In the genomic region with DNA sequence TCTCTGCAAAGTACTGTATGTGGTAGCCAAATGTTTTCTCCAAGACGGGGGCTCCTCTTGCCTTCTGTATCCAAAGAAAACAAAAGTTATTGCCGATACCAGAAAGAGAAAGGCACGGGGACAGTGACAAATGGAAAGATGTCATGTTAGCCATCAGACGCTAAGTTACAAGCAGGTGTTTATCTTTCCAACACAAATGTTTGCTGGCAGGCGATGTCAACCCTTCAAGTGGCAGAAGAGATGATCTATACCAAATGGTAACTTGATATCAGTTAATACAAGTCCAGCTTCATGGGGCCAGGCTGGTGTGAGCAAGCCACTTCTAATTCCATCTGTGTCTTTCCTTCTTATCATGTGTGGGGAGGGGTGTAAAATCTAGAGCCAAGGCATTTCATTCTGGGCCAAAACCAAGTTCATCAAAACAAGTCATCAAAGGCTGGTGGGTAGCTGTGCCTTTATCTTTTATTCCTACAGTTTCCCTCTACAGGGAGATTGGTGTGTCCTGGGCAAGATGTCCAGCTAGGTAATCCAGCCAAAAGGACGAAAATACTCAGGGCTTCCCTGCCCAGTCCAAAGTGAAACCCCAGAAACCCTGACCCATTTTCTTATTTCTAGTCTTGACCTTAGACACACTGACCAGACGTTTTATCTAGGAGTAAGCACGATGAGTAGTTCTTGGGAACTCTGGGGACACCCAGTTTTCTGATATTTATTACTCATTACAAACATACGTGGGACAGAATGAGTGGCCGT, we compare ENCODE assay signal across 22 mouse cellular contexts. TPM values are rescaled to one million over a fixed set of nuclear protein-coding genes. Genes with fewer than 3 reads are reported as not detected.
DNase-seq lines count a peak whose midpoint lies in the region; ATAC-seq and TF ChIP-seq lines count a peak whose summit lies in the region.
"Had no signal": no experiment of that assay in that cellular context is flagged by ENCODE, and none has a peak within 500 bp of the region (broad histone marks: within the 10 kb centered on the region; RNA-seq: fewer than 3 reads in every experiment).

No protein-coding gene starts in this region.

- TF ChIP-seq EP300 in MEL (IDR thresholded peaks at IDR 0.05; ENCODE audit: low read depth in 1 of 2, low read length in 2 of 2), result peak; percentile 68 to 72
- TF ChIP-seq EP300 in liver, postnatal 0 days (IDR thresholded peaks at IDR 0.05; ENCODE audit: low read depth), result peak; percentile 86

- H3K4me2 ChIP-seq in liver, postnatal 0 days (ENCODE audit: low read depth, low read length), result peak overlapping the region; percentile 23; the same call in 1 of the 2 replicates
- H3K4me2 ChIP-seq: forebrain, embryonic 13.5 days; midbrain, embryonic 15.5 days; neural tube, embryonic 15.5 days; stomach, embryonic 15.5 days had no signal

- H3K79me2 ChIP-seq in MEL (ENCODE audit: control insufficient read depth, insufficient read depth, low read length, poor library complexity), result no peaks in the 10 kb centered on the region

- H3K4me3 ChIP-seq in MEL (ENCODE audit: control insufficient read depth in 1 of 2, insufficient read depth in 1 of 2, low read depth in 2 of 2, low read length in 2 of 2), result peak overlapping the region; percentile 9 to 16; a peak in 3 of 4 replicates
- H3K4me3 ChIP-seq in liver, postnatal 0 days (ENCODE audit: low read depth, low read length), result no peak overlapping the region
- no peak overlapping the region for H3K4me3 ChIP-seq in midbrain, embryonic 10.5 days
- H3K4me3 ChIP-seq: embryonic facial prominence, embryonic 10.5 days; forebrain, embryonic 13.5 days; midbrain, embryonic 15.5 days; myocyte; neural tube, embryonic 15.5 days; stomach, embryonic 15.5 days had no signal

- no peaks in the 10 kb centered on the region for H3K27me3 ChIP-seq in MEL (ENCODE audit: control insufficient read depth in 1 of 2, insufficient read depth in 2 of 2, low read length in 2 of 2)
- no peaks in the 10 kb centered on the region for H3K27me3 ChIP-seq in liver, postnatal 0 days (ENCODE audit: insufficient read depth, low read length)
- H3K27me3 ChIP-seq in midbrain, embryonic 10.5 days (ENCODE audit: low read depth, poor library complexity, severe bottlenecking), result no peaks in the 10 kb centered on the region
- H3K27me3 ChIP-seq: forebrain, embryonic 13.5 days; midbrain, embryonic 15.5 days; neural tube, embryonic 15.5 days; stomach, embryonic 15.5 days had no signal

- ATAC-seq in erythroblast, adult 5-6 weeks (replicated peaks; ENCODE audit: low FRiP score, poor library complexity, severe bottlenecking), result peak; percentile 65
- ATAC-seq in liver, postnatal 0 days, result peak; percentile 71
- ATAC-seq: forebrain, embryonic 13.5 days; midbrain, embryonic 15.5 days had no signal

- 50% methylated on average over 10 of the region's 10 CpGs for WGBS in liver, postnatal 0 days (ENCODE audit: insufficient replicate concordance)
- WGBS in midbrain, embryonic 10.5 days, result 86% methylated on average over 10 of the region's 10 CpGs

- H3K4me1 ChIP-seq in MEL (ENCODE audit: control insufficient read depth in 1 of 2, insufficient read depth in 2 of 2, low read length in 2 of 2), result peaks cover 23 to 26% of the 10 kb centered on the region in 2 experiments
- no peaks in the 10 kb centered on the region for H3K4me1 ChIP-seq in liver, postnatal 0 days (ENCODE audit: insufficient read depth)
- H3K4me1 ChIP-seq in midbrain, embryonic 10.5 days, result 0 out of 2 replicates have a peak, but pooled peaks cover 5% of the 10 kb centered on the region
- H3K4me1 ChIP-seq: forebrain, embryonic 13.5 days; midbrain, embryonic 15.5 days; neural tube, embryonic 15.5 days; stomach, embryonic 15.5 days had no signal

- TF ChIP-seq POLR2A in MEL (IDR thresholded peaks at IDR 0.05; ENCODE audit: control insufficient read depth in 1 of 2, insufficient read depth in 1 of 2, low read depth in 1 of 2, low read length in 2 of 2, poor library complexity in 1 of 2), result no peak

- TF ChIP-seq CTCF in MEL (IDR thresholded peaks at IDR 0.05 in 2 of 3, conservative IDR thresholded peaks at IDR 0.05 in 1 of 3; ENCODE audit: control insufficient read depth in 1 of 3, insufficient read depth in 1 of 3, low read depth in 2 of 3, low read length in 3 of 3, poor library complexity in 1 of 3, severe bottlenecking in 1 of 3), result no peak
- no peak for TF ChIP-seq CTCF in liver, postnatal 0 days (IDR thresholded peaks at IDR 0.05; ENCODE audit: low read depth)

- peak; percentile 70 for DNase-seq in heart, adult 11 months
- DNase-seq in heart, adult 9 months (ENCODE audit: low spot score in 2 of 2), result no peak
- DNase-seq in MEL (ENCODE audit: low read depth, low spot score), result peak; percentile 67
- DNase-seq in liver, postnatal 0 days, result no peak
- no peak for DNase-seq in spleen, adult 18-20 months
- no peak for DNase-seq in midbrain, embryonic 10.5 days (ENCODE audit: low spot score)
- no peak for DNase-seq in adrenal gland, adult 8-10 months
- DNase-seq: cerebellum, adult 18-20 months; cerebellum, postnatal 25 days; kidney, adult 2 months; kidney, postnatal 10 days; lung, postnatal 10 days; right cerebral cortex, postnatal 14 days; thymus, adult 2 months had no signal

- TF ChIP-seq RAD21 in MEL (IDR thresholded peaks at IDR 0.05; ENCODE audit: low read depth, low read length), result no peak

- H3K9me3 ChIP-seq in MEL (replicated peaks; ENCODE audit: insufficient read depth, low read length), result no peaks in the 10 kb centered on the region
- no peaks in the 10 kb centered on the region for H3K9me3 ChIP-seq in liver, postnatal 0 days (ENCODE audit: low read length)
- H3K9me3 ChIP-seq in midbrain, embryonic 10.5 days (replicated peaks), result no peaks in the 10 kb centered on the region
- H3K9me3 ChIP-seq: embryonic facial prominence, embryonic 10.5 days; forebrain, embryonic 13.5 days; midbrain, embryonic 15.5 days; neural tube, embryonic 15.5 days; stomach, embryonic 15.5 days had no signal

- no peak overlapping the region for H3K9ac ChIP-seq in MEL (ENCODE audit: control insufficient read depth, low read depth, low read length, poor library complexity, severe bottlenecking)
- no peak overlapping the region for H3K9ac ChIP-seq in liver, postnatal 0 days (replicated peaks)
- H3K9ac ChIP-seq: forebrain, embryonic 13.5 days; midbrain, embryonic 15.5 days; neural tube, embryonic 15.5 days; stomach, embryonic 15.5 days had no signal

- H3K36me3 ChIP-seq in MEL (ENCODE audit: control insufficient read depth in 1 of 2, insufficient read depth in 2 of 2, low read length in 2 of 2), result peaks cover 0 to 17% of the 10 kb centered on the region in 2 experiments; a peak in 2 of 4 replicates
- H3K36me3 ChIP-seq in liver, postnatal 0 days (replicated peaks; ENCODE audit: insufficient read depth, low read length), result no peaks in the 10 kb centered on the region
- no peaks in the 10 kb centered on the region for H3K36me3 ChIP-seq in midbrain, embryonic 10.5 days
- H3K36me3 ChIP-seq: embryonic facial prominence, embryonic 10.5 days; midbrain, embryonic 15.5 days; neural tube, embryonic 15.5 days; stomach, embryonic 15.5 days had no signal

- H3K27ac ChIP-seq in MEL (ENCODE audit: control insufficient read depth, low read depth, low read length), result no peak overlapping the region
- no peak overlapping the region for H3K27ac ChIP-seq in liver, postnatal 0 days (ENCODE audit: low read depth)
- no peak overlapping the region for H3K27ac ChIP-seq in midbrain, embryonic 10.5 days (replicated peaks)
- H3K27ac ChIP-seq: embryonic facial prominence, embryonic 10.5 days; forebrain, embryonic 13.5 days; midbrain, embryonic 15.5 days; neural tube, embryonic 15.5 days; stomach, embryonic 15.5 days had no signal

TF ChIP-seq in MEL, 35 proteins besides CTCF, POLR2A, EP300 and RAD21 (continues in another document):
- peak; percentile 21; the same call in 1 of the 2 replicates for TF ChIP-seq USF1 (IDR thresholded peaks at IDR 0.05; ENCODE audit: low read depth, low read length)
- peak; percentile 61 for TF ChIP-seq GATA1 (IDR thresholded peaks at IDR 0.05; ENCODE audit: low read depth, low read length)
- no peak for TF ChIP-seq POLR2AphosphoS5 (IDR thresholded peaks at IDR 0.05; ENCODE audit: borderline replicate concordance, low read depth, low read length)
- TF ChIP-seq MAFK (IDR thresholded peaks at IDR 0.05; ENCODE audit: borderline replicate concordance, low read depth, low read length), result no peak
- no peak for TF ChIP-seq POLR2AphosphoS2 (IDR thresholded peaks at IDR 0.05; ENCODE audit: low read length)
- TF ChIP-seq TCF12 (IDR thresholded peaks at IDR 0.05; ENCODE audit: low read depth, low read length), result peak; percentile 85
- TF ChIP-seq ZNF384 (IDR thresholded peaks at IDR 0.05; ENCODE audit: low read depth, low read length), result no peak
- no peak for TF ChIP-seq E2F4 (IDR thresholded peaks at IDR 0.05; ENCODE audit: borderline replicate concordance, low read depth, low read length)
- no peak for TF ChIP-seq MAZ (IDR thresholded peaks at IDR 0.05; ENCODE audit: low read depth, low read length)
- no peak; the same call in 1 of the 2 replicates for TF ChIP-seq CHD2 (IDR thresholded peaks at IDR 0.05; ENCODE audit: low read length)
- TF ChIP-seq NRF1 (IDR thresholded peaks at IDR 0.05; ENCODE audit: insufficient read depth, low read depth, low read length, poor library complexity, severe bottlenecking), result no peak
- no peak for TF ChIP-seq ZMIZ1 (IDR thresholded peaks at IDR 0.05; ENCODE audit: low read depth, low read length)
- no peak for TF ChIP-seq HCFC1 (IDR thresholded peaks at IDR 0.05; ENCODE audit: low read depth, low read length)
- no peak for TF ChIP-seq UBTF (IDR thresholded peaks at IDR 0.05; ENCODE audit: borderline replicate concordance, insufficient read depth, low read depth, low read length)
- TF ChIP-seq ETS1 (IDR thresholded peaks at IDR 0.05; ENCODE audit: low read depth, low read length), result peak; percentile 77
- no peak for TF ChIP-seq SIN3A (IDR thresholded peaks at IDR 0.05; ENCODE audit: low read length)
- TF ChIP-seq USF2 (IDR thresholded peaks at IDR 0.05; ENCODE audit: borderline replicate concordance in 1 of 2, insufficient read depth in 1 of 2, low read depth in 1 of 2, low read length in 2 of 2), result no peak
- TF ChIP-seq RCOR1 (IDR thresholded peaks at IDR 0.05; ENCODE audit: low read depth, low read length), result no peak
- TF ChIP-seq SMC3 (IDR thresholded peaks at IDR 0.05; ENCODE audit: low read depth, low read length), result no peak
- no peak for TF ChIP-seq ELF1 (IDR thresholded peaks at IDR 0.05; ENCODE audit: low read depth, low read length)

RNA-seq across cellular contexts. Expression of gene Il31ra, which starts 52.8 kb away (rescaled TPM):
- total RNA-seq in MEL (2012; rRNA removed), result 2.1 and 2.2 TPM in 2 replicates
- polyA plus RNA-seq in MEL (2012; ENCODE audit: insufficient read depth in 1 of 2, insufficient read length in 2 of 2, low read depth in 1 of 2, low replicate concordance in 2 of 2, missing spikeins in 1 of 2), result 1 to 10 TPM in 1 of 2 experiments, not detected in 1; 2.1 TPM
- 1.3 TPM in 1 of 2 replicates, not detected in the other for total RNA-seq in erythroblast, adult 5-6 weeks (2015; ENCODE audit: low replicate concordance)
- 0.28 and 0.77 TPM in 2 replicates for total RNA-seq in erythroblast, adult 5-6 weeks (2017; ENCODE audit: low replicate concordance)
- 0.06 and 0.11 TPM in 2 replicates for polyA plus RNA-seq in liver, postnatal 0 days (2015; fragmentation: Nextera tagmentation; extraction: Ambion mirVana)
- not detected in 2 replicates for polyA plus RNA-seq in midbrain, embryonic 10.5 days (2016; fragmentation: Nextera tagmentation; extraction: Ambion mirVana)
- total RNA-seq in adrenal gland, adult 8-10 months (2022), result under 1 TPM; 0.10 to 0.26 (median 0.16) TPM
- polyA plus RNA-seq: embryonic facial prominence, embryonic 10.5 days; hindbrain, embryonic 11.5 days; midbrain, embryonic 15.5 days; myocyte had no signal

Comparison
In these comparisons a context has a peak if more than half of its experiments do, and no peak if none do; other contexts are left out.
1. DNase-seq: peak in heart, adult 11 months (single experiment) and MEL (single experiment); none in heart, adult 9 months (0 of 2), liver, postnatal 0 days (single experiment), spleen, adult 18-20 months (0 of 2), midbrain, embryonic 10.5 days (single experiment) and adrenal gland, adult 8-10 months (single experiment).
2. H3K4me3 ChIP-seq: peak in MEL (2 of 2); none in liver, postnatal 0 days (single experiment) and midbrain, embryonic 10.5 days (single experiment).